Mouse (Mus musculus): ENCODE data around the gene 4930469K13Rik. TPM values are rescaled to one million over a fixed set of nuclear protein-coding genes. Genes with fewer than 3 reads are reported as not detected.

The 4930469K13Rik gene
- total RNA-seq, 2 experiments from 2014 or later: not detected

GRCm38 (mm10) chr11:34035909-34036658 is 62.3 kb downstream of the 4930469K13Rik start:
- DNase-seq: no peak

DNA sequence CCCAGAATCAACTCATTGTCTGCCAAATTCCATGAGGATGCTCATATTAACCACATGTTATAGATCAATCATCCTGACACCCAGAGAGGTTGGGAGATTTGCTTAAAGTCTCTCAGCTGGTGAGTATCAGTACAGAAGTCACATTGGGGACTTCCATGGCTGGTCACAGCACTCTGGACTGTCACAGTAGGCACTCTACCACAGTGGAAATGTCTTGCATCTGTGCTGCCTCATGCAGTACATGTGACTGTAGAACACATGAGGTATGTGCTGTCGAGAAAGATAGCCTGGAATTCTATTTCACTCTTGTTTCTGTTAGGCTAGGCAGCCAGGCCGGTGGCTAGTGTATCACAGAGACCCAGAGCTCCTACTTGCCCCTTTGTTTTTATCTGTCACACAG is 63.6 kb downstream of the 4930469K13Rik start:
- DNase-seq: no peak

DNA sequence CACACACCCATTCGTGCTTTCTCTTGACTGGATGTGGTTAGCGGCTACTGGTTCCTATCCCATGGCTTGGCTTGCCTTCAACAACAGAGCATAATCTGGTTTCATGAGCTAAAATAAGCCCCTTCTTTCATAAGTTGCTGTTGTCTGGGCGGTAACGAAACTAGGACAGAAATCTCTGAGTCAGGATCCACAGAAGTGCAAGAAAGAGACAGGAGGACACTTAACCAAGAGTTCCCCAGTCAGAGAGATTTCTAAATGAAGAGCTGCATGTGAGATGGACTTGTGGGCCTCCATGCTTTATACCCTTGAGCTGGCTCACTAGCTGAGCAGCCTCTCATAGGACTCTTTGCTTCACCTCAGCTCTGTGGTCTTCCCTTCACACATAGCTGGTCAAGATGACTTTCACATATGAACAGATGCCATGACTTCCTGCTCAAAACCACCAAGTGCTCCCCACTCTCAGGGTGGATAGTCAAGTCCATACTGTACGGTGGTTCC is 64.3 kb downstream of the 4930469K13Rik start:
- DNase-seq: no peak

DNA sequence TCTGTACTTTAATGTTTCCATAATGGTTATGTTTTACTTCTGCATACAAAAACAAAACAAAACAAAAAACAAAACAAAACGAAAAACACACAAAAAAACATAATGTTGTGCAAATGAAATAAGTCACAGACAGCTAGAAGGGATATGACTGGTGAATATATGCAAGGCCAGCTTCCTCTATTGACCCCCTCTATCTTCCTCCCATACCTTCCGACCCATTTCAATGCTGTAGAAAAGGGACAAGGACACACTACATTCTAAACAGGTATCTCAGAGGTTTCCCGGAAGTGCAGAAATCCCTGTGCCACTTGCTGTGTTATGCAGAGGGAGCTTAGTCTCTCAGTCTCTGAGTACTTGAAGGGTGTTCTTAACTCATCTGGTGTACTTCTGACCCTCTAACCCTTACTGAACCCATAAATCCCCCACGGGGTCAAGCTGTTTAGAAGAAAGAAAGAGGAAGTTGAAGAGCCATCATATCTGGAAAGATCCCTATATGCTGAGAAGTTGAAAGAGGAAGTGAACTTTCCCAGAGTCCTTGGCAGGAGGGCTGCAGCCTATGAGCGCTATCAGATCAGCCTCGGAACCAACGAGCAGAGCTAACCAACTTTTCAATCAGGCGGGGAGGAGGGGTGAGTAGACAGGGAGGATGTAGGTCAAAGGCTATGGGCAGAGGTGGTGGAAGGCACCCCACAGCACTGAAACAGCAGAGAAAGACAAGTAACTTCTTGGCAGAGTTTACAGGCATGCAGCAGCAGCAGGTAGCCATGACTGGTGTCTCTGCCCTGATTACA is 67.1 kb downstream of the 4930469K13Rik start:
- DNase-seq: peak; percentile 20

DNA sequence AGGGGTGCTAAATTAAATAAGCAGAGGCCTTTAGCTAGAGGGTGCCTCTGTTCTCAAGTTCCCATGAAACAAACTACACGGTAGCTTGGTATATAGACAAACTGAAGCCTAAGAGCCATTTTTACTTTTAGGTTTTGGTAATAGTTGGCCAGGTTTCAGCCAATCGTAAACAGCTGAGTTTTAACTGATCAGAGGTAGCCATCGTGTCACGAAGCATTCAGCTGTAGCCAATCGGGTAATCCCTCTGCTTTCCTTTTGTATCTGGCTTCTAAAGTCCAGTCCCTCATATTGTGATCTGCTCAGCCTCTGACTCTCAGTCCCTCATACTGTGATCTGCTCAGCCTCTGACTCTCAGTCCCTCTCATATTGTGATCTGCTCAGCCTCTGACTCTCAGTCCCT is 68.7 kb downstream of the 4930469K13Rik start:
- no peak for DNase-seq

DNA sequence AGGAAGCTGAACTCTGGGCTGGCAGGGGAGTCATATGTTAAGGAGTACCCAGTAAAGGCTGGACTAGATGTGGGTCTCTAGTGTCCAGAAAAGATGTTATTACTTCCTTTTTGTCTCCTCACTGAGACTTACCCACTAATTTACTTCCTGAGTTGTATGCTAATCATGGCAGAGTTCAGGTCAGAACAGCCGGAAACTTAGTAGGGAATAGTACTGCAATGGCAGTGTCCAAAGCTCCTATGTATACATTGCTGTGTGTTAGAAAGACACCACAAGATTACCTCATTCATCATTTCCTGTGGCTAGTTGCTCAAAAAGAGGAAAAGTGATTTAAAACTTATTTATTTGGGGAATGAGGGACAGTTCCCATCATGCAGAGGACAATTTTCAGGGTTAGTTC is 73.3 kb downstream of the 4930469K13Rik start:
- DNase-seq: no peak

DNA sequence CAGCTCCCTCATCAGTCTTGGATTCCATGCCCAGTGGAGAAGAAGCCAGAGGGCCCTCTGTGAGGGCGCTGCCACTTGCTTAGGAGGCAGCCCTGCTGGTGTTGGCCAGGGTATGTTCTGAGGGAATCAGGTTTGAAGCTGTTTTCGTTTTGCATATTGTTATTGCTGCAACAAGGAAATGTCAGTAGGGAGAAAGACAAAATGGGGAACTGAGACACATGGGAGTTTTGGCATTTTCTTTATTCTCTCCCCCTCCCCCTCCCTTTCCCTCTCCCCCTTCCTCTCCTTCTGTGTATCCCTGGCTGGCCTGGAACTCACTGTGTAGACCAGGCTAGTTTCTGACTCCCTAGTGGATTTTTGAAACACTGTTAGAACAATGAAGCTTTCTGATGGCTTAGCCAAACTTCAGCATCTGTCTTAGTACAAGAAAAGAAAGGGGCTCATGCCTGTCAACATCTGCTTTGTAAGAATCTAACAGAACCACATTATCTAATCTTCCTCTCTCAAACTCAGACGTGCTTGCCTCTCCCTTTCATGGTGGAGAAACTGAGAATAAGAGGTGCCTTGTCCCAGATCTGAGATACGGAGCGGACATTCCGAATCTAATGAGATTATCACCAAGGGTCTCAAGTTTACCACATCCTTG is 86.2 kb downstream of the 4930469K13Rik start:
- no peak for DNase-seq

DNA sequence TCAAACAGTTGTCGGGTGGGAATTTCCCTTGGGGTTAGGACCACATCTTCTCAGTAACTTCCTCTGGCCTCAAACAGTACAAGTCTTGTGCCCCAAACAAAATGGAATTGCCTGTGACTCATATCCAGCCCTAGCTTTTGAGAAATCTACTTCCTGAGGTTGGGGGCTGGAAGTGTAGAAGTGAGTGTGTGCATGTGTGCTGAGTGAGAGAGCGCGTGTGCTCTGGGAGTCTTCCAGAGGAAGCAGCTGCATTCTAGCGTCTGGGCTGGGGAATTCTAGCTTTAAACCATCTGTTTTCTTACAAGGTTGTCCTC is 87.5 kb downstream of the 4930469K13Rik start:
- peak; percentile 50 for DNase-seq

- DNase-seq: no peak
These were observed 88.1 kb downstream of the 4930469K13Rik start for GRCm38 (mm10) chr11:34010133-34010858.

GRCm38 (mm10) chr11:34009316-34010087 is 88.9 kb downstream of the 4930469K13Rik start:
- no peak for DNase-seq

DNA sequence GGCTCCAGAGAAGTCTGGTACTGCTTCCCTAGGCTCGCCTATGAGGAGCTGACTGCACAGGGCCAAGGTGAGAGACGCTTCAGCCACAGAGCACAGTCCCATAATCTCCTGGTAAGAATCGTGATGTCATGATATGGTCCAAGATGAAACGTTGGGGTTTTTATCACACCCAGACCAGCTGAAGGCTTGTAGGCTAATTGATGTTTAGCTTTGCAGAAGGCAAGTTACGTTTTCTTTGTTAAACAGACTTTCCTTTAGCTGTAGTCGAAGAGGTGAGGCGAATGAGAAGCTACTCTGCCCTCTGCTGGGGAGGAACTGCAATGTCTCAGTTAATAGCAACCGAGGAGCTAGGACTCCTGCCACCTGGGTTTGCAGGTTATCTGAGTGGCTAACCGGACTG is 89.7 kb downstream of the 4930469K13Rik start:
- DNase-seq: peak; percentile 59

- DNase-seq: no peak
These were observed 90.1 kb downstream of the 4930469K13Rik start for GRCm38 (mm10) chr11:34008214-34008613.

- DNase-seq: no peak
These were observed 90.7 kb downstream of the 4930469K13Rik start for GRCm38 (mm10) chr11:34007616-34008015.

DNA sequence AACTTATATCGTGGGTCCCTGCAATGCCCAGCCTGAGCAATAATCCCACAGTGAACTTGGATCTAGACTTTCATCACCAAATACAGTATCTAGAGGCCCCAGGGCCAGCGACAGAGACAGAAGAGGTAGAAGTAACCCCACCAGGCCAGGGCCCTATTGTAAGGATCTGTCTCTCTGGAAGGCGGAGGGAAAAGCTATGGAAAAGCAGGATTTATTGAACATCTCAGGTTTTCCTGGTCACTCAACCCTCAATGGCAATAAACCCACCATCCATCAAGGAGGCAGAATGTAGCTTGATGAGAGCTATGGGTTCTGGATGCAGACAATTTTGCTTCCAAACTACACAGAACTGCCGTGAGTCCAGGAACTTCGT is 95.8 kb downstream of the 4930469K13Rik start:
- no peak for DNase-seq

GRCm38 (mm10) chr11:34001938-34002592 is 96.3 kb downstream of the 4930469K13Rik start:
- DNase-seq: peak; percentile 73

DNA sequence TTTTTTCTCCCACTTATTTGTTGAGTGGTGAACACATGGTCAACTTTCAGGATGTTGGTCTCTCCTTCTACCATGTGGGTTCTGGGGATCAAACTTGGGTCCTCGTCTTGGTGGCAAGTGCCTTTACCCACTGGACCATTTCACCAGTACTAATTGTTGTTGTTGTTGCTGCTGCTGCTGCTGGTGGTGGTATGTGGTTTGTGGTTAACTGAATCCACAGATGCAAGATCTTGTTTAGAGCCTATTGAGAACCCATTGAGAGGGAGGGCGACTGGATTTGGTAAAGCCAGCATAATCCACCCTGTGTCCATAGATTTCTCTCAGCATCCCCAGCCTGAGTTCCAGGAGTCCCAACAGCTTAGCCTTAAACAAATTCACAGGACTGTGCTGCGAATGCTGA is 97.9 kb downstream of the 4930469K13Rik start:
- no peak for DNase-seq

DNA sequence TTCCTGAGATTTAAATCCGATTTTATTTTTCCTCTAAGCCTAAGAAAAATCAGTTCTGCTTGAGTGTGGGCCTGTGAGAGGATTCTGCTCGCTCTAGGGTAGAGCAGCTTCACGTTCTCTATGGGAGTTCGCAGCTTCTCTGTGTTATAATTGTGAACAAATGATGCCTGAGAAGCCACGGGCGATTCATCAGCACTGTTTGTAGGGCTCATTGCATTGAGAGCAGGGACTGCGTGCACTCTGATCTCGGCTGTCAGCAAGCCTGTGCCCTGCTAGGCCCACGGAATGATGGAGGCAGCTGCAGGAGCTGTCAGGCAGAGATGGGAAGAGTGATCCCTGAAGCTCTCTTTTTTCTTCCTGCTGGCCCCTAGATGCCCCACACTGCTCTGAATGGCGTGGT is 100.1 kb downstream of the 4930469K13Rik start:
- no peak for DNase-seq

- no peak for DNase-seq
These were observed 104.9 kb downstream of the 4930469K13Rik start for GRCm38 (mm10) chr11:33993496-33993895.

DNA sequence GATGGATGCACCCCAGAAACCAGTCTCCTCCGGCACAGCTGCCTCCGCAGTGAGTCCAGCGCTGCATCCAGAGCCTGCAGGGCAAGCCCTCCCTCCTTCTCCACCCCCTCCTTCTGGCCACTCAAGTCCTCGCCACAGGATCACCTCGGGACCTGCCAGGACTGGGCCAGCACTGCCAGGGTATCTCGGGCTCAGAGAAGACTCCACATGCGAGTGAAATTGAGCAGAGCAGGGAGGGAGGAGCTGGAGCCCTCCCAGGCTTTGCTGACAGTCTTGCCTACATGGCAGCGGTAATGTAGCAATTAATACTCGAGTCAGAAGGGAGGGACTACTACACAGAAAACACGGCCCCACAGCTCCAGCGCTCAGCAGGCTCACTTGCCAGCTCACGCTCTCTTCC is 105.4 kb downstream of the 4930469K13Rik start, which contains the start of gene Kcnip1:
TSS of gene Kcnip1 (minus strand) at position 215 of the 400 bp plus-strand sequence.
- no peak for DNase-seq

DNA sequence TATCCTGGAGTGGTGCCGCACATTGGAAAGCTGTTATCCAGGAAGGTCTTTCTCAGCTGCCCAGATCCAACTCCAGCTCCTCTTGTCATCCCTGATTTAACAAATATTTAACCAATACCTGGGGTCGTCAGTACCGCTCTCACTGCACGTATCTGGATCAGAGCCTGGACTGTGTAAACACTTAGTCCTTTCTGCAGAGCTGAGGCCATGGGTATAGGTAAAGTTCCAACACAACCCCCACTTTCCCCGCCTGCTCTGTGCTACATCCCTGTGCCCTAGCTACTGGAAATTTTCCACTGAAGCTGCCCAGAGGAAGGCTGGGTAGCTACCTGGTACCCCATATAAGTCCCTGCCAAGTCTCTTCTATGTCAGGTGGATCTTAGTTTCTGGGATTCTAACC is 108.4 kb downstream of the 4930469K13Rik start:
- DNase-seq: no peak

GRCm38 (mm10) chr11:33986525-33986924 is 111.8 kb downstream of the 4930469K13Rik start:
- DNase-seq: no peak
